Mouse (Mus musculus) erythroblast, adult 5-6 weeks (primary cell): ENCODE results near the gene Pxdn. TPM values are rescaled to one million over a fixed set of nuclear protein-coding genes. Genes with fewer than 3 reads are reported as not detected.

Experiments used
- ATAC-seq: replicated peaks from 2 replicates; pipeline ENCODE4 v1.8.0; 2016; ENCODE audit warnings: moderate number of reproducible peaks, mild to moderate bottlenecking, moderate TSS enrichment, inconsistent platforms; ENCODE audit not compliant: poor library complexity, low FRiP score, severe bottlenecking
- total RNA-seq, 2 experiments: library from RNA; stranded (forward) in 1 of 2; stranded (reverse) in 1 of 2; fragments of 150-400 nt in 1 of 2; fragments of 200-764, 138-1000 nt in 1 of 2; gene quantifications; 2 replicates each; pipeline versions ENCODE4 v1.2.3 to v1.2.4; 2015 to 2017; ENCODE audit warnings: low replicate concordance in 2 of 2

Gene Pxdn
- total RNA-seq (2015; ENCODE audit: low replicate concordance) (not detected in 2 replicates), total RNA-seq (2017; ENCODE audit: low replicate concordance) (not detected in 2 replicates)

- ATAC-seq: no peak
Observed at GRCm38 (mm10) chr12:29937308-29937707, at the start of gene Pxdn. Gene Pxdn (plus strand): TSS chr12:29937608.

GRCm38 (mm10) chr12:29894669-29895068, 42.7 kb upstream of the Pxdn start:
- no peak for ATAC-seq

GRCm38 (mm10) chr12:29897533-29898085, 39.8 kb upstream of the Pxdn start:
- ATAC-seq: no peak

- ATAC-seq: no peak
Observed at GRCm38 (mm10) chr12:29904101-29904874, 33.1 kb upstream of the Pxdn start.

GRCm38 (mm10) chr12:29907056-29907455, 30.4 kb upstream of the Pxdn start:
- ATAC-seq: no peak

GRCm38 (mm10) chr12:29916139-29916538, 21.3 kb upstream of the Pxdn start:
- no peak for ATAC-seq

GRCm38 (mm10) chr12:29916807-29917206, 20.6 kb upstream of the Pxdn start:
- ATAC-seq: no peak

- ATAC-seq: no peak
Observed at GRCm38 (mm10) chr12:29920298-29920697, 17.1 kb upstream of the Pxdn start.

- no peak for ATAC-seq
Observed at GRCm38 (mm10) chr12:29921481-29921880, 15.9 kb upstream of the Pxdn start.

GRCm38 (mm10) chr12:29926896-29927295, 10.5 kb upstream of the Pxdn start:
- no peak for ATAC-seq

- no peak for ATAC-seq
Observed at GRCm38 (mm10) chr12:29930591-29930990, 6.8 kb upstream of the Pxdn start.

GRCm38 (mm10) chr12:29932951-29933350, 4.5 kb upstream of the Pxdn start:
- ATAC-seq: no peak

GRCm38 (mm10) chr12:29933501-29933900, 3.9 kb upstream of the Pxdn start:
- no peak for ATAC-seq

- ATAC-seq: no peak
Observed at GRCm38 (mm10) chr12:29934120-29934581, 3.3 kb upstream of the Pxdn start.

- no peak for ATAC-seq
Observed at GRCm38 (mm10) chr12:29937851-29938375, 505 bp downstream of the Pxdn start.

- no peak for ATAC-seq
Observed at GRCm38 (mm10) chr12:29938376-29939041, 1.1 kb downstream of the Pxdn start.

GRCm38 (mm10) chr12:29939261-29939671, 1.9 kb downstream of the Pxdn start:
- no peak for ATAC-seq

GRCm38 (mm10) chr12:29942435-29942834, 5.0 kb downstream of the Pxdn start:
- ATAC-seq: no peak

GRCm38 (mm10) chr12:29944650-29945049, 7.2 kb downstream of the Pxdn start:
- no peak for ATAC-seq

- ATAC-seq: no peak
Observed at GRCm38 (mm10) chr12:29945182-29945743, 7.9 kb downstream of the Pxdn start.
